Mouse (Mus musculus) cortical plate, adult 2 months (tissue): ENCODE measurements around the gene Ocln.

Experiments used
- CTCF ChIP-seq: fragments of 200-500 bp; IDR thresholded peaks from 2 replicates; pipeline ENCODE4 v1.5.1; 2011; ENCODE audit warnings: mild to moderate bottlenecking, control low read depth, low read length; ENCODE audit not compliant: insufficient read depth; ENCODE audit errors: extremely low read depth
- POLR2A ChIP-seq: fragments of 200-500 bp; IDR thresholded peaks from 2 replicates; pipeline ENCODE4 v1.6.1; 2011; ENCODE audit warnings: mild to moderate bottlenecking, low read length, control low read depth; ENCODE audit not compliant: insufficient read depth; ENCODE audit errors: extremely low read depth

DNA sequence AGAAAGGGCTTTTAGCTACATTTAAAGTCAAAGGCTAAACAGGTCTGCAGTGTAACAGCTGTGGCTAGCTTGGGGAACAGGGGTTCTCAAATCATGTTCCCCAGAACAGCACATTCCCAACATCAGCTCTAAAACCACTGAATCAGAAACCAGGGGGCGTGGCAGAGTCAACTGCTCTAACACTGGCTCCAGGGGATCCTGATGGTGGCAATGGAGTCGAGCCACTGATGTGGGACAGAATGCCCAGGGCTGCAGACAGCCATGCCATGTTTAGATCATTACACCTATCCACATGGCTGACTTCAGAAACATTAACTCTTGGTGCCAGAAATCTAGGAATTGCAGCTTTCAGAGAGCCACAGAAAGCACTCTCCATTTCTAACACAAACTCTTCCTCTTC is 33.4 kb downstream of the Ocln start:
- TF ChIP-seq CTCF (no peak), POLR2A (no peak)
